Mouse (Mus musculus) liver, adult 2 months (tissue): ENCODE measurements at regions not wholly inside any gene's neighbourhood (a gene's known extent, or its start where the extent isn't known, plus 50 kb on each side); places are given as distances from the start of the nearest gene placed in this dataset.

ENCODE experiments used
- CTCF ChIP-seq: fragments of 200-500 bp; IDR thresholded peaks from 2 replicates; pipeline ENCODE4 v1.5.1; 2011; ENCODE audit warnings: low read depth, low read length, control low read depth
- POLR2A ChIP-seq: fragments of 200-500 bp; IDR thresholded peaks from 2 replicates; pipeline ENCODE4 v1.6.1; 2011; ENCODE audit warnings: low read length, control low read depth; ENCODE audit not compliant: insufficient read depth; ENCODE audit errors: extremely low read depth

DNA sequence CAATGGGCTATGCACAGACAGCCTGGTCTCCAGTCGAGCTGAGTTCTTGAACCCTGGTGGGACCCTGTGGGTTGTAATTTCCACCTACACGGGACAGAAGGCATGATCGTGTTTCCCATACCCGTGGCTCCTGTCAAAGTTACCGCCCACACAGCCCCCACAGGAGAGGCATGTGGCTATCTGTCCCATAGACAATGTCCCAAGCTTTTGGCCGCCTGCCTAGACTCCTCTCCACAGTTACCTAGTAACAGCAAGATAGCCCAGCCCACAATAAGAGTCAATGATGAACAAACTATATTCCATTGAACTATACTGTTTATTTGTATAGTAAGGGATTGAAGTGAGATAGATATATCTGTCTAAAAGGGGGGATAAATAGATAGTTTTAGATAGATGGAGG, 356.7 kb upstream of the Olfm3 start:
- no peak for TF ChIP-seq CTCF
- TF ChIP-seq POLR2A: no peak
